Mouse (Mus musculus) lung, adult 2 months (tissue): ENCODE results near the gene Tnf. TPM values are rescaled to one million over a fixed set of nuclear protein-coding genes. Genes with fewer than 3 reads are reported as not detected.

Source experiments
- DNase-seq: peaks from one replicate; pipeline ENCODE4 v3.0.0; 2022
- H3K4me1 ChIP-seq: fragments of 200-500 bp; 2 replicates; pipeline ENCODE4 v1.6.1; 2011; ENCODE audit warnings: low read length; ENCODE audit not compliant: control insufficient read depth, insufficient read depth
- H3K4me3 ChIP-seq: fragments of 200-500 bp; replicated peaks from 2 replicates; pipeline ENCODE3; 2011; ENCODE audit warnings: low read depth, mild to moderate bottlenecking, control low read depth, low read length; ENCODE audit errors: extremely low read depth
- CTCF ChIP-seq: fragments of 200-500 bp; IDR thresholded peaks from 2 replicates; pipeline ENCODE4 v1.5.1; 2011; ENCODE audit warnings: mild to moderate bottlenecking, low read length, control low read depth; ENCODE audit not compliant: insufficient read depth
- POLR2A ChIP-seq: fragments of 200-500 bp; IDR thresholded peaks from 2 replicates; pipeline ENCODE4 v1.6.1; 2011; ENCODE audit warnings: low read depth, mild to moderate bottlenecking, control low read depth, low read length, borderline replicate concordance; ENCODE audit errors: extremely low read depth
- WGBS: fragments of 180-500 bp; shearing (Covaris S2); methylation state at CpG from one replicate; pipeline ENCODE4 v1.1.7; 2018; 5-methylcytosine and 5-hydroxymethylcytosine counted together
- polyA plus RNA-seq: library from polyadenylated mRNA; depleted of rRNA; stranded (reverse); fragments of >200 nt; gene quantifications from 2 replicates; pipeline ENCODE4 v1.2.3, GENCODE M21; 2012; rRNA removed

Gene Tnf
- polyA plus RNA-seq, 1 experiment = 2.5 TPM

GRCm38 (mm10) chr17:35156461-35157200 lies 45.2 kb downstream of the Tnf start:
- DNase-seq = no peak
- Histone ChIP-seq H3K4me1 (peaks cover 3% of the 10 kb centered on the region), H3K4me3 (no peak overlapping the region)
- TF ChIP-seq CTCF (no peak), POLR2A (no peak)
- 82% methylated on average over 33 of the region's 33 CpGs for WGBS

GRCm38 (mm10) chr17:35155451-35155850 lies 46.4 kb downstream of the Tnf start:
- TF ChIP-seq CTCF (no peak), POLR2A (no peak)
- Histone ChIP-seq H3K4me1 (no peaks in the 10 kb centered on the region), H3K4me3 (no peak overlapping the region)
- DNase-seq = no peak
- WGBS = 87% methylated on average over 12 of the region's 12 CpGs

- TF ChIP-seq CTCF (no peak), POLR2A (no peak)
- DNase-seq = no peak
- Histone ChIP-seq H3K4me1 (no peaks in the 10 kb centered on the region), H3K4me3 (no peak overlapping the region)
- WGBS = 82% methylated on average over 7 of the region's 7 CpGs
Measured at GRCm38 (mm10) chr17:35154616-35155015, 47.2 kb downstream of the Tnf start.

GRCm38 (mm10) chr17:35153931-35154330 lies 47.9 kb downstream of the Tnf start:
- TF ChIP-seq POLR2A (no peak), CTCF (no peak)
- Histone ChIP-seq H3K4me1 (no peaks in the 10 kb centered on the region), H3K4me3 (no peak overlapping the region)
- no peak for DNase-seq
- WGBS = 77% methylated on average over 4 of the region's 4 CpGs

GRCm38 (mm10) chr17:35153077-35153476 lies 48.7 kb downstream of the Tnf start:
- H3K4me1 ChIP-seq = no peaks in the 10 kb centered on the region
- no peak overlapping the region for H3K4me3 ChIP-seq
- 85% methylated on average over 9 of the region's 9 CpGs for WGBS
- TF ChIP-seq CTCF (no peak), POLR2A (no peak)
- no peak for DNase-seq

- no peak for DNase-seq
- 92% methylated on average over 4 of the region's 4 CpGs for WGBS
- Histone ChIP-seq H3K4me3 (no peak overlapping the region), H3K4me1 (no peaks in the 10 kb centered on the region)
- TF ChIP-seq POLR2A (no peak), CTCF (no peak)
Measured at GRCm38 (mm10) chr17:35152121-35152520, 49.7 kb downstream of the Tnf start.

Other genes with a start within 250 kb of the Tnf start
- gene Hspa1b, start 242.8 kb downstream of the Tnf start, polyA plus RNA-seq = 20.1 and 93.1 TPM in 2 replicates
- not detected in 2 replicates for gene Gm20481, start 232.1 kb downstream of the Tnf start, polyA plus RNA-seq
- 12.9 and 66.3 TPM in 2 replicates for gene Hspa1a, start 229.9 kb downstream of the Tnf start, polyA plus RNA-seq
- 0.81 and 1.3 TPM in 2 replicates for gene Hspa1l, start 229.3 kb downstream of the Tnf start, polyA plus RNA-seq
- 42.3 and 51.6 TPM in 2 replicates for gene Lsm2, start 220.1 kb downstream of the Tnf start, polyA plus RNA-seq
- gene Vars, start 201.0 kb downstream of the Tnf start, polyA plus RNA-seq = 119 and 159 TPM in 2 replicates
- 4.0 and 4.2 TPM in 2 replicates for gene Vwa7, start 185.4 kb downstream of the Tnf start, polyA plus RNA-seq
- gene Sapcd1, start 174.0 kb downstream of the Tnf start, polyA plus RNA-seq = 2.1 and 2.8 TPM in 2 replicates
- gene Msh5, start 155.3 kb downstream of the Tnf start, polyA plus RNA-seq = 5.4 and 6.0 TPM in 2 replicates
- gene Clic1, start 152.0 kb downstream of the Tnf start, polyA plus RNA-seq = 124 and 153 TPM in 2 replicates
- 137 and 141 TPM in 2 replicates for gene Ddah2, start 143.0 kb downstream of the Tnf start, polyA plus RNA-seq
- 3.8 and 90.0 TPM in 2 replicates for gene Ly6g6c, start 136.6 kb downstream of the Tnf start, polyA plus RNA-seq
- gene Mpig6b, start 135.8 kb downstream of the Tnf start, polyA plus RNA-seq = 1.0 and 2.1 TPM in 2 replicates
- 5.8 and 25.7 TPM in 2 replicates for gene Ly6g6e, start 125.1 kb downstream of the Tnf start, polyA plus RNA-seq
- 14.5 and 16.7 TPM in 2 replicates for gene Ly6g6d, start 123.9 kb downstream of the Tnf start, polyA plus RNA-seq
- 0.16 and 0.84 TPM in 2 replicates for gene Ly6g6f, start 116.4 kb downstream of the Tnf start, polyA plus RNA-seq
- gene Abhd16a, start 112.7 kb downstream of the Tnf start, polyA plus RNA-seq = 196 and 245 TPM in 2 replicates
- gene Ly6g5c, start 93.7 kb downstream of the Tnf start, polyA plus RNA-seq = not detected in 2 replicates
- 1.4 and 2.0 TPM in 2 replicates for gene Ly6g5b, start 86.6 kb downstream of the Tnf start, polyA plus RNA-seq
- gene Gpank1, start 80.6 kb downstream of the Tnf start, polyA plus RNA-seq = 17.9 and 21.9 TPM in 2 replicates
- gene Csnk2b, start 80.0 kb downstream of the Tnf start, polyA plus RNA-seq = 232 and 297 TPM in 2 replicates
- 12.1 and 12.9 TPM in 2 replicates for gene D17H6S53E, start 75.6 kb downstream of the Tnf start, polyA plus RNA-seq
- gene Apom, start 70.0 kb downstream of the Tnf start, polyA plus RNA-seq = 0.12 TPM in 1 of 2 replicates, not detected in the other
- gene Bag6, start 66.8 kb downstream of the Tnf start, polyA plus RNA-seq = 227 and 234 TPM in 2 replicates
- gene Prrc2a, start 37.1 kb downstream of the Tnf start, polyA plus RNA-seq = 327 and 373 TPM in 2 replicates
- 1.4 and 1.6 TPM in 2 replicates for gene Aif1, start 25.9 kb downstream of the Tnf start, polyA plus RNA-seq
- gene Lst1, start 13.6 kb downstream of the Tnf start, polyA plus RNA-seq = 19.7 and 37.0 TPM in 2 replicates
- 28.1 and 29.9 TPM in 2 replicates for gene Ltb, start 7.6 kb downstream of the Tnf start, polyA plus RNA-seq
- gene Lta, start 3.3 kb upstream of the Tnf start, polyA plus RNA-seq = 1.0 and 1.1 TPM in 2 replicates
- gene Gm16181, start 18.8 kb upstream of the Tnf start, polyA plus RNA-seq = 1.2 TPM in 1 of 2 replicates, not detected in the other
- 6.3 and 8.1 TPM in 2 replicates for gene Atp6v1g2, start 31.7 kb upstream of the Tnf start, polyA plus RNA-seq
- 16.5 and 21.6 TPM in 2 replicates for gene Nfkbil1, start 33.8 kb upstream of the Tnf start, polyA plus RNA-seq
- gene Ddx39b, start 39.7 kb upstream of the Tnf start, polyA plus RNA-seq = 245 and 304 TPM in 2 replicates
- 878 and 1,286 TPM in 2 replicates for gene H2-D1, start 60.7 kb upstream of the Tnf start, polyA plus RNA-seq
- 0.49 and 0.71 TPM in 2 replicates for gene H2-Q1, start 118.4 kb upstream of the Tnf start, polyA plus RNA-seq
- 6.4 and 6.6 TPM in 2 replicates for gene H2-Q2, start 140.2 kb upstream of the Tnf start, polyA plus RNA-seq
- 152 and 267 TPM in 2 replicates for gene H2-Q4, start 177.6 kb upstream of the Tnf start, polyA plus RNA-seq
- 91.1 and 177 TPM in 2 replicates for gene H2-Q6, start 222.8 kb upstream of the Tnf start, polyA plus RNA-seq
- gene H2-Q7, start 237.1 kb upstream of the Tnf start, polyA plus RNA-seq = 211 and 441 TPM in 2 replicates